8 mouse cellular contexts compared by ENCODE assay signal in genomic region chr7:16042850-16043775, GRCm38 (mm10). TPM values are rescaled to one million over a fixed set of nuclear protein-coding genes. Genes with fewer than 3 reads are reported as not detected.
DNase-seq lines count a peak whose midpoint lies in the region; ATAC-seq and TF ChIP-seq lines count a peak whose summit lies in the region.

No protein-coding gene starts in this region.

- peak overlapping the region; percentile 32; the same call in 1 of the 2 replicates for H3K27ac ChIP-seq in heart, embryonic 10.5 days
- H3K27ac ChIP-seq in midbrain, embryonic 14.5 days (replicated peaks; ENCODE audit: low read depth, low read length) = 0 out of 2 replicates have a peak overlapping the region, but pooled peaks have one; percentile 32
- no peak overlapping the region for H3K27ac ChIP-seq in midbrain, embryonic 11.5 days (ENCODE audit: low read depth, low read length)
- peak overlapping the region; percentile 98 for H3K27ac ChIP-seq in embryonic fibroblast, embryonic 13.5 days (ENCODE audit: insufficient read depth, low read length)
- no peak overlapping the region; the same call in 1 of the 2 replicates for H3K27ac ChIP-seq in neural tube, embryonic 14.5 days (ENCODE audit: low read depth, low read length)

- H3K9ac ChIP-seq in midbrain, embryonic 14.5 days (replicated peaks; ENCODE audit: low read length) = no peak overlapping the region
- H3K9ac ChIP-seq in midbrain, embryonic 11.5 days (ENCODE audit: low read length) = no peak overlapping the region
- H3K9ac ChIP-seq in neural tube, embryonic 14.5 days (replicated peaks; ENCODE audit: low read depth, low read length) = 0 out of 2 replicates have a peak overlapping the region, but pooled peaks have one; percentile 21

- 66% methylated on average over 10 of the region's 10 CpGs for WGBS in heart, embryonic 10.5 days
- 81% methylated on average over 10 of the region's 10 CpGs for WGBS in midbrain, embryonic 14.5 days
- 83% methylated on average over 10 of the region's 10 CpGs for WGBS in midbrain, embryonic 11.5 days
- 83% methylated on average over 10 of the region's 10 CpGs for WGBS in neural tube, embryonic 14.5 days

- H3K4me1 ChIP-seq in heart, embryonic 10.5 days = peaks cover 41% of the 10 kb centered on the region
- H3K4me1 ChIP-seq in midbrain, embryonic 14.5 days (ENCODE audit: control insufficient read depth, insufficient read depth, low read length) = peaks cover 23% of the 10 kb centered on the region
- H3K4me1 ChIP-seq in midbrain, embryonic 11.5 days (ENCODE audit: control insufficient read depth, insufficient read depth, low read length) = peaks cover 23% of the 10 kb centered on the region
- H3K4me1 ChIP-seq in embryonic fibroblast, embryonic 13.5 days (ENCODE audit: control insufficient read depth, insufficient read depth, low read length) = peaks cover 29% of the 10 kb centered on the region
- H3K4me1 ChIP-seq in neural tube, embryonic 14.5 days (ENCODE audit: control insufficient read depth, insufficient read depth, low read length) = peaks cover 18% of the 10 kb centered on the region; the same call in 1 of the 2 replicates

- no peak for ATAC-seq in midbrain, embryonic 14.5 days (ENCODE audit: low FRiP score, low TSS enrichment)
- no peak for ATAC-seq in midbrain, embryonic 11.5 days (ENCODE audit: low FRiP score)
- no peak for ATAC-seq in neural tube, embryonic 14.5 days (ENCODE audit: low read depth)

- H3K27me3 ChIP-seq in heart, embryonic 10.5 days (ENCODE audit: insufficient read depth, poor library complexity, severe bottlenecking) = no peaks in the 10 kb centered on the region
- H3K27me3 ChIP-seq in midbrain, embryonic 14.5 days (ENCODE audit: control insufficient read depth, insufficient read depth, low read length) = no peaks in the 10 kb centered on the region
- H3K27me3 ChIP-seq in midbrain, embryonic 11.5 days (ENCODE audit: control insufficient read depth, insufficient read depth, low read length) = no peaks in the 10 kb centered on the region
- H3K27me3 ChIP-seq in neural tube, embryonic 14.5 days (ENCODE audit: control insufficient read depth, insufficient read depth, low read length) = no peaks in the 10 kb centered on the region

- no peak for TF ChIP-seq CTCF in embryonic fibroblast, embryonic 13.5 days (IDR thresholded peaks at IDR 0.05; ENCODE audit: borderline replicate concordance, insufficient read depth, low read length)

- H3K36me3 ChIP-seq in heart, embryonic 10.5 days = 0 out of 2 replicates have a peak, but pooled peaks cover 3% of the 10 kb centered on the region
- H3K36me3 ChIP-seq in midbrain, embryonic 14.5 days (ENCODE audit: control insufficient read depth, insufficient read depth, low read length) = 0 out of 2 replicates have a peak, but pooled peaks cover 3% of the 10 kb centered on the region
- no peaks in the 10 kb centered on the region for H3K36me3 ChIP-seq in midbrain, embryonic 11.5 days (ENCODE audit: control insufficient read depth, insufficient read depth, low read length)
- no peaks in the 10 kb centered on the region for H3K36me3 ChIP-seq in neural tube, embryonic 14.5 days (ENCODE audit: control insufficient read depth, insufficient read depth, low read length)

- 0 out of 2 replicates have a peak overlapping the region, but pooled peaks have one; percentile 27 for H3K4me3 ChIP-seq in heart, embryonic 10.5 days
- no peak overlapping the region for H3K4me3 ChIP-seq in midbrain, embryonic 14.5 days (replicated peaks; ENCODE audit: low read depth, low read length)
- H3K4me3 ChIP-seq in midbrain, embryonic 11.5 days (ENCODE audit: low read depth, low read length) = no peak overlapping the region
- H3K4me3 ChIP-seq in embryonic fibroblast, embryonic 13.5 days (ENCODE audit: insufficient read depth, low read length) = no peak overlapping the region
- no peak overlapping the region for H3K4me3 ChIP-seq in neural tube, embryonic 14.5 days (ENCODE audit: low read depth, low read length)

- H3K9me3 ChIP-seq in heart, embryonic 10.5 days = no peaks in the 10 kb centered on the region
- H3K9me3 ChIP-seq in midbrain, embryonic 14.5 days (ENCODE audit: control insufficient read depth, low read length) = no peaks in the 10 kb centered on the region
- no peaks in the 10 kb centered on the region for H3K9me3 ChIP-seq in midbrain, embryonic 11.5 days (ENCODE audit: control insufficient read depth, low read length)
- no peaks in the 10 kb centered on the region for H3K9me3 ChIP-seq in neural tube, embryonic 14.5 days (ENCODE audit: control insufficient read depth, low read length)

- DNase-seq in heart, embryonic 10.5 days (ENCODE audit: low spot score) = no peak
- DNase-seq in heart, postnatal 4 days = no peak
- no peak for DNase-seq in midbrain, embryonic 14.5 days
- no peak for DNase-seq in midbrain, embryonic 11.5 days (ENCODE audit: low spot score, missing footprints)
- DNase-seq in spleen, adult 18-20 months = no peak
- DNase-seq in layer of hippocampus, postnatal 25 days (ENCODE audit: extremely low spot score in 1 of 2, low spot score in 1 of 2) = no peak

- no peak overlapping the region for H3K4me2 ChIP-seq in midbrain, embryonic 14.5 days (ENCODE audit: low read length)
- no peak overlapping the region for H3K4me2 ChIP-seq in midbrain, embryonic 11.5 days
- H3K4me2 ChIP-seq in neural tube, embryonic 14.5 days (ENCODE audit: low read depth, low read length) = no peak overlapping the region; the same call in 1 of the 2 replicates

- TF ChIP-seq POLR2A in embryonic fibroblast, embryonic 13.5 days (IDR thresholded peaks at IDR 0.05; ENCODE audit: low read depth, low read length) = 0 out of 2 replicates have a peak, but pooled peaks have one; percentile 3

RNA-seq across cellular contexts. Expression of gene Bicra, which starts 4.6 kb away (rescaled TPM):
- 5.8 and 7.4 TPM in 2 replicates for polyA plus RNA-seq in heart, embryonic 10.5 days (2016; fragmentation: Nextera tagmentation; extraction: Ambion mirVana)
- 1 to 10 TPM; 7.6 to 7.8 TPM for total RNA-seq in heart, postnatal 4 days (2021)
- polyA plus RNA-seq in midbrain, embryonic 14.5 days (2014; fragmentation: Nextera tagmentation; extraction: Ambion mirVana) = 6.5 and 9.0 TPM in 2 replicates
- 5.0 and 6.1 TPM in 2 replicates for polyA plus RNA-seq in midbrain, embryonic 11.5 days (2014; fragmentation: Nextera tagmentation; extraction: Ambion mirVana)
- 10.8 and 12.1 TPM in 2 replicates for polyA plus RNA-seq in embryonic fibroblast, embryonic 13.5 days (2011; ENCODE audit: insufficient read length, low read depth, missing spikeins)
- polyA plus RNA-seq in neural tube, embryonic 14.5 days (2014; fragmentation: Nextera tagmentation; extraction: Ambion mirVana) = 8.6 and 9.6 TPM in 2 replicates
- total RNA-seq in layer of hippocampus, postnatal 25 days (2021) = 10 to 100 TPM; 15.9 to 23.2 TPM

RNA-seq across cellular contexts. Expression of gene Zfp541, which starts 18.5 kb away (rescaled TPM):
- not detected in 2 replicates for polyA plus RNA-seq in heart, embryonic 10.5 days (2016; fragmentation: Nextera tagmentation; extraction: Ambion mirVana)
- total RNA-seq in heart, postnatal 4 days (2021) = not detected
- polyA plus RNA-seq in midbrain, embryonic 14.5 days (2014; fragmentation: Nextera tagmentation; extraction: Ambion mirVana) = 0.09 and 0.13 TPM in 2 replicates
- polyA plus RNA-seq in midbrain, embryonic 11.5 days (2014; fragmentation: Nextera tagmentation; extraction: Ambion mirVana) = not detected in 2 replicates
- not detected in 2 replicates for polyA plus RNA-seq in embryonic fibroblast, embryonic 13.5 days (2011; ENCODE audit: insufficient read length, low read depth, missing spikeins)
- polyA plus RNA-seq in neural tube, embryonic 14.5 days (2014; fragmentation: Nextera tagmentation; extraction: Ambion mirVana) = 0.07 and 0.10 TPM in 2 replicates
- under 1 TPM; 0.44 to 0.66 TPM for total RNA-seq in layer of hippocampus, postnatal 25 days (2021)

RNA-seq across cellular contexts. Expression of gene Napa, which starts 55.1 kb away (rescaled TPM):
- polyA plus RNA-seq in heart, embryonic 10.5 days (2016; fragmentation: Nextera tagmentation; extraction: Ambion mirVana) = 182 and 196 TPM in 2 replicates
- 100 to 1,000 TPM in 1 of 2 experiments, 10 to 100 TPM in 1; 90.4 to 104 TPM for total RNA-seq in heart, postnatal 4 days (2021)
- 209 and 245 TPM in 2 replicates for polyA plus RNA-seq in midbrain, embryonic 14.5 days (2014; fragmentation: Nextera tagmentation; extraction: Ambion mirVana)
- polyA plus RNA-seq in midbrain, embryonic 11.5 days (2014; fragmentation: Nextera tagmentation; extraction: Ambion mirVana) = 162 and 165 TPM in 2 replicates
- polyA plus RNA-seq in embryonic fibroblast, embryonic 13.5 days (2011; ENCODE audit: insufficient read length, low read depth, missing spikeins) = 150 and 185 TPM in 2 replicates
- polyA plus RNA-seq in neural tube, embryonic 14.5 days (2014; fragmentation: Nextera tagmentation; extraction: Ambion mirVana) = 252 and 259 TPM in 2 replicates
- 100 to 1,000 TPM; 282 to 301 TPM for total RNA-seq in layer of hippocampus, postnatal 25 days (2021)

Comparison
In these comparisons a context has a peak if more than half of its experiments do, and no peak if none do; other contexts are left out.
1. H3K27ac ChIP-seq: peak in heart, embryonic 10.5 days (single experiment), midbrain, embryonic 14.5 days (single experiment) and embryonic fibroblast, embryonic 13.5 days (single experiment); none in midbrain, embryonic 11.5 days (single experiment) and neural tube, embryonic 14.5 days (single experiment).